Mouse (Mus musculus) splenic B cell, adult 2 months (primary cell): ENCODE data around the gene Slc6a16.

ENCODE experiments used
- DNase-seq: peaks from one replicate; pipeline ENCODE4 v3.0.0-alpha.2; 2011; ENCODE audit warnings: low read depth, low spot score
- H3K27me3 ChIP-seq: 2 replicates; pipeline ENCODE4 v1.6.1; 2012; ENCODE audit warnings: mild to moderate bottlenecking, low read length, moderate library complexity, mixed read lengths; ENCODE audit not compliant: control insufficient read depth, poor library complexity, insufficient read depth, severe bottlenecking
- H3K36me3 ChIP-seq: 2 replicates; pipeline ENCODE4 v1.6.1; 2012; ENCODE audit warnings: mild to moderate bottlenecking, low read length, moderate library complexity, mixed read lengths; ENCODE audit not compliant: control insufficient read depth, poor library complexity, insufficient read depth, severe bottlenecking

Slc6a16 gene

GRCm38 (mm10) chr7:45305275-45305674 is 64.4 kb downstream of the Slc6a16 start:
- H3K27me3 ChIP-seq, result no peaks in the 10 kb centered on the region
- peak; percentile 70 for DNase-seq
- no peaks in the 10 kb centered on the region for H3K36me3 ChIP-seq

- DNase-seq, result no peak
- no peaks in the 10 kb centered on the region for H3K27me3 ChIP-seq
- no peaks in the 10 kb centered on the region for H3K36me3 ChIP-seq
Measured at GRCm38 (mm10) chr7:45308551-45309240, 67.8 kb downstream of the Slc6a16 start.

GRCm38 (mm10) chr7:45309455-45309854 is 68.6 kb downstream of the Slc6a16 start:
- DNase-seq, result peak; percentile 74
- Histone ChIP-seq H3K27me3 (no peaks in the 10 kb centered on the region), H3K36me3 (no peaks in the 10 kb centered on the region)

- DNase-seq, result no peak
- no peaks in the 10 kb centered on the region for H3K27me3 ChIP-seq
Measured at GRCm38 (mm10) chr7:45312023-45312422, 71.1 kb downstream of the Slc6a16 start.

GRCm38 (mm10) chr7:45312686-45313453 is 72.0 kb downstream of the Slc6a16 start:
- no peak for DNase-seq
- Histone ChIP-seq H3K27me3 (no peaks in the 10 kb centered on the region), H3K36me3 (no peaks in the 10 kb centered on the region)

More at GRCm38 (mm10) chr7:45312023-45312422, 71.1 kb downstream of the Slc6a16 start:
- H3K36me3 ChIP-seq, result no peaks in the 10 kb centered on the region

- no peaks in the 10 kb centered on the region for H3K36me3 ChIP-seq
- DNase-seq, result no peak
- no peaks in the 10 kb centered on the region for H3K27me3 ChIP-seq
Measured at GRCm38 (mm10) chr7:45313495-45313894, 72.6 kb downstream of the Slc6a16 start.

- no peaks in the 10 kb centered on the region for H3K27me3 ChIP-seq
- no peak for DNase-seq
- no peaks in the 10 kb centered on the region for H3K36me3 ChIP-seq
Measured at GRCm38 (mm10) chr7:45315182-45315701, 74.4 kb downstream of the Slc6a16 start.

- Histone ChIP-seq H3K36me3 (no peaks in the 10 kb centered on the region), H3K27me3 (no peaks in the 10 kb centered on the region)
- no peak for DNase-seq
Measured at GRCm38 (mm10) chr7:45316536-45316935, 75.7 kb downstream of the Slc6a16 start.

GRCm38 (mm10) chr7:45322245-45322644 is 81.4 kb downstream of the Slc6a16 start:
- DNase-seq, result no peak
- Histone ChIP-seq H3K27me3 (no peaks in the 10 kb centered on the region), H3K36me3 (no peaks in the 10 kb centered on the region)
